Mouse (Mus musculus): Measurements from ENCODE around the gene Cyb5r3.

The Cyb5r3 gene

DNA sequence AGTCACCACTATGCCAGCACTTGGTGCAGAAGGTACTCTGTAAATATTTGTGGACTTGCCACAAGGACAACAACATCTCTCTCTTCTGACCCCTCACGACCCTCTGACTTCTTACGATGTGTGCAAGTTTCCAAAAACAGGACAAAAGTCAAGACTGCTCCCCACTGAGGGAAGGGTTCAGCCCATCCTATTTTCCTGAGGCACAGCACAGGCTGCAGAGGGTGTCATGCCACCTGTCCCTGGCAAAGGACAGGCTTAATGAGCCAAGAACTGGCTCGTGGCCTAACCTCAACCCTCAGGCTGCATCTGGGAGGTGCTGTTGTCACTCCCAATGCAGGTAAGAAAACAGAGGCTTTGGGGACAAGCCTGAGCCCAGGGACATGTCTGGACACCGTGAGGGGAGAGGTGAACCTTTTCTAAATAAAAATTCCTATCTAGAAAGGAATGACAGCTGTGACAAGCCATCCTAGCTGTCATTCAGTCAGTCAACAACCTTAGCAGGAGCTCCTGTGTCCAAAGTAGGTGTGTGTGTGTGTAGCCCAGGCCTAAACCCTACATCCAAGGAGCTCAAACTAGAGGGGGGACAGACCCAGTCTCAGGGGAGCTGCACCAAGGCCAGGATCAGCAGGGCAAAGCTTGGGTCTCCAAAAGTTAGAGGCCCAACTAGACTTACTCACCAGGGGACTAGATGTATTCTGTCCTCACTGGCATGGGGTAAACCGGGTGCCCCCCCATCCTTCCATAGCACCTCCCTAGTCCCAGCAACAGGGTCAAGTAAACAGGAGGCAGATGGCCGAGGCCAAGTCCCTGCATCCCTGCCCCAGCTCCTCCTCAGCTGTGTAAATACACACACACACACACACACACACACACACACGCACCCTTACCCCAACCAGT, 3.3 kb downstream of the Cyb5r3 start:
- no peak for DNase-seq

DNA sequence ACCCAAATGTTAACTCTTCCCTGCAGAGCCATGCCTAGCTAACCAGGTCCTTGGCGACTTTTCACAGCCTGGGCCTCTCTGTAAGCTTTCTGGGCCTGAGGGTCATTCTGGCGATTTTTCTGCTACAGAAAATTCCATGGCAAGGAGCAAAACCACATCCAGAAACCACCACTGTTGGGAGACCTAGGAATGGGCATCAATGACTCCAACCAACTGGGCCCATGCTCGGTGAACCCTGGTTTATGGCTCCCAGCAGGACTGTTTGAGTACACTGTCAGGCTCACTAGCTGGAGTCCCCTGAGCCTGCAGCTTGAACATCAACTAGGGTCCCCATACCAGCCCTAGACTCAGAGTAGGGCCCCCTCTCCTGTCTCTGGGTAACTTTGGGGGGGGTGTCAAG, 4.1 kb downstream of the Cyb5r3 start:
- no peak for DNase-seq

DNA sequence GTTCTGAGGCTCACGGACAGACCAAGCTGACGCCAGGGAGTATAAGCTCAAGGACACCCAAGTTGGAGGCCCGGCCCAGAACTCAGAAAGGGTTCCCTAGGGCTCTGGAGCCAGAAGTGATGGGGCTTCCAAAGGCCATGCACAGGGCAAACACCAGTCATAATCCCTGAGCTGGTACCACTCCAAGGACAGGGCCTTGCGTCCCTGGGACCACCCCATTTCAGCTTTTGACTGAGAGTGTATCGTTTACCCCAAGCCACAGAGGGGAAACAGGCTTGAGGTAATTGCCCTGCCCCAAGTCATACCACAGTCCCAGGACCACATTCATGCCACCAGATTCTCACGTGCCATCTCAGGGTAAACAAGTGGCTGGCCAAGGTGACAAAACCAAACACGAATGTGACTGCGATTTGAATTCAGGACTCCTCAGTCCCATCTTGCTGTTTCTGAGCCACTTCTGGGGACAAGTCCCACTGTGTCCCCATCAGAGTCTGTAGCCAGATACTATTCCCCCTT, 4.8 kb downstream of the Cyb5r3 start:
- no peak for DNase-seq

DNA sequence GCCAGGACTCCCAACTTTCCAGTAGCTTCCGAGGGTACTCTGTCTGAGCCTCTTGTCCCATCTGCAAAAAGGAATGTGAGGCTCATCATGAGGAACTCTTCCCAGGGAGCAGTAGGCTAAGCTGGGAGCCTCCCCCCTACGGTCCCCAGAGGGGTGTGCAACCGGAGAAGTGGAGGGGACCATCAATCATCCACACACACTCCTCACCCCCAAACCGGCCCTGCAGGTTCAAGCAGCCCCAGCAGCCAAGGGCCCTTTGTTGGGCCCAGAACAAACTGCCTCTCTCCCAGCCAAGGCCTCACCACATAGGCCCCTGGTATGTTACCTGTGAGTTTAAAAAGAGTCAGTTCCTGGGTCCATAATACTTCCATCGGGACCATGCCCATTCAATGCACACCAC, 5.3 kb downstream of the Cyb5r3 start:
- DNase-seq = no peak

DNA sequence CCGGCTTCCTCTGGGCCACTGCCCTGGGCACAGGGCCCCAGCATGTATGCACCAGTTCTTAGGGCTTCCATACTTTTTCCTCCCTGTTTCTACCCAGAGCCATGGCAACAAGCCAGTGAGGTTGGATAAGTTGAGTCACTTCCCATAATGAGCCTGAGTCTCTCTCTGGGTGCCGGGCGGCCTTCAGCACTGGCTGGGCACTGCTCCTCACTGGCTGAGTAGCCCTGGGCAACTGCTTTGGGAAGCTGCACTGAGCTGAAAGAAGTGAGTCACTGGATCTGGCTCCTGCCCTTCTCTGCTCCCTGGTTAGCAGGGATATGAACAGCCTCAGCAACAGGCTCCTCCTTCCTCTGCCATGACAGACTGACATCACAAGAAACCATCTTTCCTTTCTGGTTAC, 5.8 kb downstream of the Cyb5r3 start:
- DNase-seq = no peak

DNA sequence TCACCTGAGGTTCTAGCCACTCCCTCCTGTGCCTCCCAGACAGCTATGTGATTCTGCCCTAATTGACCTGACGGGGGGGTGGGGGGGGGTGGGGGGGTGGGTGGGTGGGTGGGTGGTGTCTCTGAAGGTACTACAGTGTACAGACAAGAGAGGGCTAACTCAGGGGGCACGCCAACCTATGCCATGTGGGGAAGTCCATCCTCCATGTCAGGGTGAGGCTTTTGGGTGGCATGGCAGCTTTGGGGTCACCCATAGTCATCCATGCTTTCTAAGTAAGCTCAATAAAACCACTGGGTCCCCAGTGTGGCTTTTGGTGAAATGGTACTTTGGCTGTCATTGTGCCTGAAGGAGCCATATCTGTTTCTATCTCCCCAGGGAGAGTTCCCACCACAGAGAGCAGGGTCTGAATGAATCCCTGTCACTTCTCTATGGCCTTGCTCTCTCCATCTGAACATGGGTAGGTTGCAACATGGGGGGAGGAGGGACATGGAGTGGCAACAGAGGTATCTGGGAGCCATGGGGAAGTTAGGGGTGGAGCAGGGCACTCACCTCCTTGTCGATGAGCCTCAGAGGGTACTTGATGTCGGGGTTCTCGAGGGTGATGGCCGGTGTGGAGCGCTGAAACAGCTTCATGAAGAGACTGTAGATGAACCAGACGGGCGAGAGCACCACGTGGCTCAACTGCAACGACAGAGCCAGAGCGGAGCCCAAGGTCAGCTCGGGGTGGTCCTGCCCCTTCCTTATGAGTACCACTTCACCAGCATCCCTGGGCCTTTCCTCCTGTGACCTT, 6.7 kb downstream of the Cyb5r3 start:
- DNase-seq = no peak

DNA sequence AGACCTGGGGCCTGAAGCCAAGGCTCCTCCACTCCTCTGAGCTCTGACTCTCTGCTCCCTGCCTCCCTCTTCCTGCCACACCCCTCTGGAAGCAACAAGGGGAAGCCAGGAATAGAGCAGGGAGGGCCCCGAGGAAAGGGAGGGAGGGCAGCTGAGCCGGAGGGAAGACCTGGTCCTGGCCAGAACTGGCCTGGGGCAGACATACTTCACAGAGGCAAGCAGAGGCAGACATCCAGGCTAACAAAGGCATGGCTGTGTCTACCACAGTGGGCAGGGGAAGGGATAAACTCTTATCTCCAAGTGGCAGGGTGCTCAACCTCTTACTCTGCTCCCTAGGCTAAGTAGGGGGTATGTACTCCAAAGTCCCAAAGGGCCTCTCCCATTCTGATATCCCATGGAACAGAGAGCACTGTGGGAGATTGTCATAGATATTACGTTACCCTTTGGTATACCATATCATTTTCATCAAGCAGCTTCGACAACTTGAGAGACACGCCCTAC, 7.4 kb downstream of the Cyb5r3 start:
- peak; percentile 52 for DNase-seq

DNA sequence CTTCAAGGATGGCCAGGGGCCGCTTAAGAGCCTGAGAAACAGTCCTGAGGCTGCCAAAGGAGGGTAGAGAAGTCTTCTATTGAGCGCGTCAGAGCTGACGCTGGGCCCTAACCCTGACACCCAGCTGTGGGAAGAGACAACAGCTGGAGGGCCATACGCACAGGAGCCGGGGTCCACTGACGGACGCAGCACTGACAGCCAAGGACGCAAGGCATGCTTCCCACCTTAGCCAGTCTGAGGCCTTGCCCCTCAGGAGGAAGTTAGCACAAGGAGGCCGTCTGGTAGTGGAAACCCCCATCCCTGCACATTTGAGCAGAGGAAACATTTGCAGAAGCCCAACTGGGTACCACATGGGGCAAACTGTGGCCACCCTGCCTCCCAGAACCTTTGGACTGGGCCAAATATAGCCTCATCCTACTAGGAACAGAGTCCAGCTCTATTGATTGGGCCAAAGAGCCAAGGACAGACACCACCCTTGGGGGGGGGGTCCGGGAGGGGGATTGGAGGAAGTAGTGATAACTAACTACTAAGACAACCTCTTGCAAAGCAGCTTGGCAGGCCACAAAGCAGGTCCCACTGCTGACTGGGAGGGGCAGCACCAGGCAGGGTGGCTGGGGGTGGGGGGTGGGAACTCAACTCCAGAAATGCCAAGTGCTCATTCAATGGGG, 9.4 kb downstream of the Cyb5r3 start:
- DNase-seq = peak; percentile 77

DNA sequence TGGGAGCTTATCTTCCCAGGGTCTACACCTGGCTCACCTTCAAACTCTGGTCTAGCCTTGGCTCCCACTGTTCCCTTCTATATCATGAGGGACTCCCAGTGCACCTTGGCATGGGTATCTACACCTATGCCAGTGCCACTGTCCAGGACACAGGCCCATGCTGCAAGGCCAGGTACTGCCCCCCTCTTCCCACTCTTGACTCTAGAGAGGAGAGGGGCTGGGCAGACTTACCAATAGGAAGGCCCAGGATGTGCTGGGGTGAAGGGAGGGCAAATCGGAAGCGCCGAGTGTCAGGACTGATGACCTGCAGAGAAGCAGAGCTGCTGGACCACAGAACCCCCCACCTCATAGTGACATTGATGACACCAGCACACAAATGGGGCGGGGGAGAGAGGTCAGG, 10.4 kb downstream of the Cyb5r3 start:
- no peak for DNase-seq

DNA sequence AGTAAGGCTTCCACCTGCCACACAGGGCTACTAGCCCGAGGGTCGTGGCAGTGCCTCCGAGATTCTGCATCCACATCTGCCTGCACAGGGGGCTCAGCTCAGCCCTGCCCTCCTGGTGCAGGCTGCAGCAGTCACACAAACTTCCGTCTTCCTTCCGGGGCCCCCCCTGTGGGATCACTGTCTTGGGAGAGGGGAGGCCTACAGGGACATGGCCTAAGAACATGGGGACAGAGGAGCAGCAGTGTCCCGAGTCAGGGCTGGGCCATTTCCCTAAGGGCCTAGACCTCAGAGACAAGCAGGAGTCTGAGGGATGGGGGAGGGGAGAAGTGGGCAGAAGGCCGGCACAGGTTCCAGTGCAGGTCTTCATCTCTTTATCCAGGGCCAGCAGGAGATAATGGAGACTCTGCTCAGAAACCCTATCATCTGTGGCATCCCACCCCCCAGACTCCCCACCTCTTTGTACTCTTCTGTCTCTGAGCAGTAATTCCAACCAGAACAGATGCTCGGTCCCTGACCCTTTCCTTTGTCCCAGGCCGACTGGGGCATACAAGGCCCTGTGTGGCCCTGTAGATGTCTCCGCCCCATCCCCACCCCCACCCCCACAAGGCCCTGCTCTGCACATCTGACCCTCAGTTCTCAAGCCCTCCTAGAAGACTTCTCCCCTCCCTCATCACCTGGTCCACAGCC, 11.2 kb downstream of the Cyb5r3 start:
- no peak for DNase-seq

DNA sequence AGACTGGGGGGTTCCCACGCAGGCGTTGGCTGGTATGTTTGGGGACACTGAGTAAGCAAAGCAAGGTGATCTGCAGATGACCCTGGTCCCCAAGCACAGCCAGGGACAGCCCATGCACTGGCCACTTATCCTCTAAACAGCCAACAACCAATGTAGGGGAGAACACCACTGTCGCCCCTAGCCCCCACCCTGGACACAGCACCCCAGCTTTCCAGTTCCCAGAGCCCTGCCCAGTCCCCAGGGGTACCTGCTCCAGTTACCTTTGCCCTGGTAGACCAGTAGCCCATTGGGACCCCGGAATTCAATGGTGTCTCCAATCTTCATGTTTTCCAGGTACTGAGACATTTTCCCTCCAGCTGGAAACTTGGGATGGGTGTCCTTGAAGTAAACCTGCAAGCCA, 11.8 kb downstream of the Cyb5r3 start:
- no peak for DNase-seq

DNA sequence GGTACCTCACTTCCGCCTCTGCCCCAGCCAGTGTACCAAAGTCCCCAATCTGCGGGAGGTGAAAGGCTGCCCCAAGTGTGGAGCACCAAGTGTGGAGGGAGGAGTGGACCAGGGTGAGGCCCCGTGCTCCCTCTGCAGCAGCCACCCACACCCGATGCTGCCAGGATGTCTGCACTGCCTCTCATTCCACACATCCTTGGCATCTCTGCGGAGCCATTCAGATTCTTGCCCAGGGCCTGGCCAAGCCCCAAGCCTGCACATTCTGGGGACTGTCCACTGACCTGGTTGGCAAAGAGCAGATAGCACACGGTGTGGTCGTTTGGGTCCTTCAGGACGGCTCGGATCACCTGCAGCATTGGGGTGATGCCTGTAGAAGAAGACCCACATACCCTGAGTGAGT, 12.6 kb downstream of the Cyb5r3 start:
- DNase-seq = no peak

DNA sequence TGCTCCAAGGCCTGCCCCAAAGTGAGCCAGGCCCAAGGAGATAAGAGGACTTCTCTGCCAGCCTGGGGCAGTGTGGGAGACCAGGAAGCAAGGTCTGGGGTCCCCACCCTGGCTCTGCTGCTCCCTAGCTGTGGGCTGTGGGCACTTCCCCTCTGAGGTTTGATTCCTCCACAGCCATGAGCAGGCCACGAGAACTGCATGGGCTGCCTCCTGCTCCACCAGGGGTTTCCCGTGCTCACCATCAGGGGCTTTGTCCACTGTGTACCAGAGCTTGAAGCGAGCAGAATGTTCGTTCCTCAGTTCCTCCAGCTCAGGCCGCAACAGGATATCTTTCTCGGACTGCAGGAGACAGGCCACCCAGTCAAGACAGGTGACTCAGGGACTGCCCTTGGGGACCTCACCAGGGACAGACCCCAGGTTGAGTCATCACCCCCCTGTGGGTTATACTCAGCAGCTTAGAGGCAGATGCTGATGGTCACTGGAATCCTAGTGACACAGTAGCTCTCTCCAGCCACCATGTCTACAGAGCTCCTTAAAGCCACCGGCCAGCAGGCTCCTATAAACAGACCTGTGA, 13.7 kb downstream of the Cyb5r3 start:
- DNase-seq = no peak

DNA sequence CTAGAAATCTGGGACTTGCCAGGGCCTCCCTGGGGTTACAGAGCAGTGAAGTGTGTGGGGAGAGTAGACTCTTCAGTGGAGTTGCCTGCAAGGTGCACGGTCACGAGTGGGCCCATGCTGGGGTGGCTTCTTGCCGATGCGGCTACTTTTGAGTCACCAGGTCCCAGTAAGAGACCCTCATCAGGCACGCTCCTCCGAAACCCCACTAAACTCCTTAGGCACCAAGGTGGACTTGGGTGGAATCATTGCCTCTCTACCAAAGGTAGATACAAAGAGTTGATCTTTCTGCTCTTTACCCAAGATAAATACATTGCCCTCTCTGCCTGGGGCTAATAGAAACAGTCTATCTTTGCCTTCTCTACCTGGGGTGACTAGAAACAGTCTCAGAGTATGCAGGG, 14.7 kb downstream of the Cyb5r3 start:
- no peak for DNase-seq

DNA sequence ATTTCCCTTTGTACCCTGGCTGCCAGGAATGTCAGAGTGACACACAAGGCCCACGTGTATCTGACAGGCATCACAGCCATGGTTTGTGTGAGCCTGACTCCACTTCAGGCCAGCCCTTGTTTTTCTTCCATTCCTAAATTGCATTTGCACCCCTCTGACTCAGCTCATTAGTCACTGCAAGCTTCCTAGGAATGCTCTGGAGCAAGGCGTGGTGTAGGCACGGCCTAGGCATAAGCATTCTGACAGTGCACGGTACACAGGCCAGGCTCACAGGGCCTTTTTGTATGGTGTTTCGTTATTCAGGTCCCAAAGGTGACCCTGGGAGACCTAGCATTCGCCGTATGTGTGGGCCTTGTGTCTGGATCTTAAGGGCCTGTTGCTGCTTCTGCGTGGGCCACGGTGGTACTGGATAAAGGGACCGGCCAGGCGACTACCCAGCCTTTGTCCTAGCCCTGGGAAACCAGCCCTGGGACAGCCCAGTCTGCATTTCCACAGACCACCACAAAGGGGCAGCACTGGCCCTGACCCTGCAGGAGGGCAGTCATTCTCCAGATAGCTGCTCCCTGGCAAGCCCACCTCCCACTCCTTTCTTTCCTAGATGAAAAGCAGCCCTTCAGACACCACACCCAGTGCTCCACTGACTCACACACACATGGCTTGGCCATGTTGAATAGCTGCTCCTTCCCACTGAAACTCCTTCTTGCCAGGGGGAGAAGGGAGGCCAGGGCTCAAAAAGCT, 15.3 kb downstream of the Cyb5r3 start:
- peak; percentile 73 for DNase-seq

DNA sequence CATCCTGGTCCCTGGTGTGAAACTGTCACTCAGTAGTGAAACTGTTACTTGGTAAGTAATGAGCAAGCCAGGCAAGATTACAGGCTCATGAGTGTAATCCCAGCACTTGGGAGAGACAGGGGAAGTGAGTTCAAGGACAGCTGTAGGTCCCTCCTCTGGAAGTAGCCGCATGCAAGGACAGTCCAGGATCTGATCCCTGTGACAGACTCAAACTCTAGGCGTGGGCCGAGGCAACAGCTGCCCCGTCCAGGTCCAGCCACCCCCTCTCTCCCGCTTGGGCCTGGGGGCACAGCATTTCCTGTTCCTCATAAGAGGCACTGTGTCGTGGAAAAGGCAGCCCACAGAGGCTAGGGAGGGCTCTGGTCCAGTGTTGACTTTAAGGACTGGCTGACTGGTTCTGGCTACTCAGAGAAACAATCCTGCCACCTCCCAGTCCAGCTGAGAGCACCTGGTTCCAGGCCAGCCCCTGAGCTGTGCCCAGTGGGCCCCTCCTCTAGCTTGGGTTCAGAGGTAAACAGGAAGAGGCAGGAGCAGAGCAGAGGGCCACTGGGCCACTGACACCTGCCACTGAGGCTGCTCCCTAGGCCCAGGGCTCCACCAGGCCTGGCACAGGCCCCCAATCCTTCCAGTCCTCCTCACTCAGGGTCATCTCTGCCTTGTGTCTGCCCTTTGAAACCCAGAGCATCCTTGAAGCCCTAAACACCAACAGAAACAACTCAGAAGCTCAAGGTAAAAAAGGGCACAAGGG, 16.5 kb downstream of the Cyb5r3 start:
- DNase-seq = peak; percentile 63

DNA sequence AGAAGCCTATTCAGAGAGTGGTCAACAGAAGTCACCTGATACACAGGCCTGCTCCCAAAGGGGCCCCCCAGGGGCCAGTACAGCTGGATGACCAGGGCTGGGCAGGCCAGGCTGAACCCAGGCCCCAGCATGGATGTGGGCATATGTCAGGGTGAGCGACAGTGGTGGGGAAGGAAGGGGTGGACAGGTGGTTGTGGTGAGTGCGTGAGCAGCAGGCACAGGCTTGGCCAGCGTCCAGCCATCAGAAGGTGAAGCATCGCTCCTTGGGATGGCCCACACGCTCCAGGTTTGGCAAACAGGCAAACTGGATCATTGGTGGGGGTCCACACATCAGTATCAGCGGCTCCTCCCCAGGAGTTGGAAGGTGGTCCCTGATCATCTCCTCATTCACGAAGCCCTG, 18.1 kb downstream of the Cyb5r3 start:
- no peak for DNase-seq

DNA sequence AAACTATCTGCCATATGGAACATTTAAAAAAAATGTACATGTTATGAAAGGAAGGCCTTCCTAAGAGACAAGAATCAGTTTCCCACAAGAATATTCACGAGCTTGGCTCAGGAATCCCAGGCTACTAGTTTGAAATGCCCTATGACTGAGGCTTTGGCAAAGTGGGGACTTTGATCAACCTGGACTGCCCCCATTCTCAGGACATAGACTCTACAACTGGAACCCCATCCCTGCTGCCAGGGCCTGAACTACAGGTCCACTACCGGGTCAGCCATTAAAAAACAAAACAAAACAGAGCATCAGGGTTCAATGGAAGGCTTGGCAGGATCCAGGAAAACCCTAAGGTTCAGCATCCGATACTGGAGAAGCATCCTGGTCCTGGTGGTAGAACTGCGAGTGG, 21.7 kb downstream of the Cyb5r3 start:
- DNase-seq = peak; percentile 52

DNA sequence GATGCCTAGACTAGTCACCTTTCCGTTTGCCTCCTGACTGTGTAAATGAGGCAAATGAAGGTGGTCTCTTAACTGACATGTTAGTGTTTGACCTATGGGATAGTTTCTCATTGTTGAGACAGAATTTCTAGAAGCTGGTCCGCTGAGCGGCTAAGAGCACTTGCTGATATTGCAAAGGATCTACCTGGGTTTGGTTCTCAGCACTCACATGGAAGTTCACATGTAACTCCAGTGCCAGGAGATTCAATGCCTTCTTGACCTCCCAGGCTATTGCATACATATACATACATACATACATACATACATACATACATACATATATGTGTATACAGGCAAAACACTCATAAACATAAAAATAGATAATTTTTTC, 22.3 kb downstream of the Cyb5r3 start:
- DNase-seq = peak; percentile 40

DNA sequence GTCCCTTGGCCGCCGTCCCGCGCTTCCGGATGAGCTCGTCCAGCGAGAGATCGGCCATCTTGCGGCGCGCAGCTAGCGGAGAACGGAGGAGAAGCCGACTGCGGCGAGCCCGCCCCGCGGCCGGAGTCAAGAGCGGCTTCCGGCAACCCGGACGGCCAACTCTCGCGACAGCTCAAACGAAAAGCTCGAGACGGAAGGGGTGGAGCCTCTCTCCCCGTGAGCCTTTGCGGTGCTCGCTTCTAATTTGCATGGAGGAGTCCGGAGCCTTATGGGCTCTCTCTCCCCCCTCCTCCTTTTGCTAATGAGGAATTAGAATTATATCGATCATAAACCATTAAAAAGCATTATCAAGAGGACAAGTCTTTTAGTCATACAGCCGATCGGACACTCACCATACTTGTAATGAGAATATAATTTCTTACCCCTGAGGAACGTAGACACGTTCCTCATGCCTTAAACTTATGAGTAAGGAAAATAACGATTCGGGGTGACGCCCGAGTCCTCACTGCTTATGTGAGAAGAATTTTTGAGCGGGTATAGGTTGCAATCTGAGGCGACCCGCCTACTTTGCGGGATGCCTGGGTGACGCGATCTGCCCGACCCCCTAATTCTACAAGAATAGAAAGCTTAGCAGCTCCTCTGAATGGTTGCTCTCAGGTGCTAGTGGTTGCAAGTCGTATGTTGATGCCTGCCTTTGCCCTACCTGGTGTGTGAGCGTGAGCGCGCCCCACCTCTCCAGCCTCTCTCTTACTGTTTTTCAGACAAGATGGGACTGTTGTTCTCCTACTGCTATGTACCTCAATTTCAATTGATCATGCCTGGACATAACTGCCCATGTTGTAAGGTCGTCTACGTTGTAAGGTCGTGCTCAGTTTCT, 23.0 kb downstream of the Cyb5r3 start, which contains the start of gene Poldip3:
Gene Poldip3, minus strand, starts transcription at position 189 of the 877 bp plus-strand sequence.
- DNase-seq = peak; percentile 99
